Mouse (Mus musculus): ENCODE data around the gene Rhbdl1. TPM values are rescaled to one million over a fixed set of nuclear protein-coding genes. Genes with fewer than 3 reads are reported as not detected.

The Rhbdl1 gene
- 0.67 TPM for polyA plus RNA-seq (2012; fragmentation: generic; extraction: Trizol)

DNA sequence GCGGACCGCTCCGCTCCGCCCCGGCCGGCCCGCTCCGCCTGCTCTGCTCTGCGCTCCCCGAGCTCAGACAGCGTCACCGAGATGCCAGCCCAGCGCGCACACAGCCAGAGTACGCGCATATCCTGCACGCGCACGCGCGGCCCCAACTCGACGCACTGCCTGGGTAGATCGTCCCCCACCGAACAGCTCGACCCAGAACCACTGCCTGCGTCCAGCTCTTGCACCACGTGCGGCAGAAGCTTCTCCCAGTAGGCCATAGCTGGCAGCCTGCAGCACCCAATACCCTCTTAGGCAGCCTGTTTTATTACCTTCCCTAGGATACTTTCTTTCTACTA lies at the start of gene Rhbdl1:
Gene Rhbdl1, minus strand, starts transcription at position 220 of the 335 bp plus-strand sequence.
- Histone ChIP-seq H3K27me3 (ENCODE audit: control insufficient read depth, insufficient read depth, insufficient read length) (no peaks in the 10 kb centered on the region), H3K79me2 (ENCODE audit: control insufficient read depth, insufficient read depth) (peaks cover 17% of the 10 kb centered on the region), H3K36me3 (ENCODE audit: control insufficient read depth, insufficient read depth) (peaks cover 13% of the 10 kb centered on the region), H3K4me2 (ENCODE audit: low read depth) (no peak within 1 kb of the TSS), H3ac (ENCODE audit: control insufficient read depth, insufficient read length) (no peak within 1 kb of the TSS), H3K4me3 (no peak within 1 kb of the TSS)
- no peak for TF ChIP-seq CEBPB (IDR thresholded peaks at IDR 0.05; ENCODE audit: insufficient read depth, poor library complexity, severe bottlenecking)
- peak; percentile 88 for TF ChIP-seq POLR2AphosphoS2 (IDR thresholded peaks at IDR 0.05; ENCODE audit: insufficient read length, low read depth)
- no peak for TF ChIP-seq MYOD1 (IDR thresholded peaks at IDR 0.05; ENCODE audit: control insufficient read depth in 1 of 3, insufficient read length in 2 of 3, low read depth in 2 of 3)
- TF ChIP-seq POLR2A (IDR thresholded peaks at IDR 0.05; ENCODE audit: insufficient read length, low read depth): no peak

DNA sequence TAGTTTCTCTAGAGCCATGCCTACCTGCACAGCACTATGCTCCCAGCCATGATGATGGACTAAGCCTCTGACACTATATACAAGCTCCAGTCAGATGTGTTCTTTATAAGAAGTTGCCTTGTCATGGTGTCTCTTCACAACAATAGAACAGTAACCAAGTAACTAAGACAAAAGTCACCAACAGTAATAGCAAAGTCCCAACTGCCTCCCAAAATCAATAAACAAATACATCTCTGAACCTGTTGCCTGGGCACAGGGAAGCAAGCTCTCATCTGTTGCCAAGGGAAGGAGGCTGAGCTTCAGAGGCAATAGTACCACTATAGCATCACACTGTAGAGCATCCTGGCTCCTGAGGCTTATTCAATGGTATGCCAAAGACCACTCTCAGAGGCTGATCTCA lies 49.7 kb upstream of the Rhbdl1 start:
- Histone ChIP-seq H3K79me2 (ENCODE audit: control insufficient read depth, insufficient read depth) (no peaks in the 10 kb centered on the region), H3K4me3 (no peak overlapping the region), H3K4me2 (ENCODE audit: low read depth) (no peak overlapping the region), H3K36me3 (ENCODE audit: control insufficient read depth, insufficient read depth) (peaks cover 8% of the 10 kb centered on the region), H3K27me3 (ENCODE audit: control insufficient read depth, insufficient read depth, insufficient read length) (no peaks in the 10 kb centered on the region), H3ac (ENCODE audit: control insufficient read depth, insufficient read length) (no peak overlapping the region)
- TF ChIP-seq SRF (IDR thresholded peaks at IDR 0.05; ENCODE audit: control insufficient read depth, insufficient read length, low read depth) (no peak), MYOG (IDR thresholded peaks at IDR 0.05; ENCODE audit: control insufficient read depth in 1 of 3, insufficient read depth in 1 of 3, insufficient read length in 2 of 3, low read depth in 2 of 3) (no peak), TCF3 (IDR thresholded peaks at IDR 0.05; ENCODE audit: insufficient read length, low read depth) (no peak), POLR2A (IDR thresholded peaks at IDR 0.05; ENCODE audit: insufficient read length, low read depth) (no peak), TCF12 (IDR thresholded peaks at IDR 0.05; ENCODE audit: insufficient read depth, poor library complexity, severe bottlenecking) (no peak)

DNA sequence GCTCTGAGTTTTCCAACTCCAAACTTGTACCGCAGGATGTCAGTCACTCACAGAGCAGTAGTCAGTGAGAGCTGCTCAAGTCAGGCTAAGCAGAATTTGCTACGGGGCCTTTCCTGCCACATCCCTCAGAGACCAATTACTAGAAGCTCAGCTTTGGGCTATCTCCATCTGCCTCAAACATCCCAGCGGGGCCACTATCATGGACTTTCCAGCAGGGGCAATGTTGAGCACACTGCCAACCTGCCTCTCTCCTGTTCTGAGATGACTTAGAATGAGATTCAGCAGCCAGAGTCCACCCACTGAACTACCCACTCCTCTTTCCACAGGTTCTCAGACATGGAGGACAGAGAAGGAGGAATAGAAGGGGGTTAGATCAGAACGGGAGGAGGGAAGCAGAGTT lies 48.5 kb upstream of the Rhbdl1 start:
- no peak overlapping the region for H3ac ChIP-seq (ENCODE audit: control insufficient read depth, insufficient read length)
- no peak for TF ChIP-seq CEBPB (IDR thresholded peaks at IDR 0.05; ENCODE audit: insufficient read depth, poor library complexity, severe bottlenecking)
- TF ChIP-seq MYOG (IDR thresholded peaks at IDR 0.05; ENCODE audit: control insufficient read depth in 1 of 3, insufficient read depth in 1 of 3, insufficient read length in 2 of 3, low read depth in 2 of 3): no peak
- TF ChIP-seq REST (IDR thresholded peaks at IDR 0.05; ENCODE audit: insufficient read depth, insufficient read length): no peak
- TF ChIP-seq POLR2AphosphoS2 (IDR thresholded peaks at IDR 0.05; ENCODE audit: insufficient read length, low read depth): no peak
- no peak for TF ChIP-seq TCF12 (IDR thresholded peaks at IDR 0.05; ENCODE audit: insufficient read depth, poor library complexity, severe bottlenecking)
- no peak for TF ChIP-seq POLR2A (IDR thresholded peaks at IDR 0.05; ENCODE audit: insufficient read length, low read depth)
- TF ChIP-seq MYOD1 (IDR thresholded peaks at IDR 0.05; ENCODE audit: control insufficient read depth in 1 of 3, insufficient read length in 2 of 3, low read depth in 2 of 3): no peak
- TF ChIP-seq SRF (IDR thresholded peaks at IDR 0.05; ENCODE audit: control insufficient read depth, insufficient read length, low read depth): no peak
- TF ChIP-seq E2F4 (IDR thresholded peaks at IDR 0.05; ENCODE audit: insufficient read depth): no peak
- TF ChIP-seq USF1 (IDR thresholded peaks at IDR 0.05; ENCODE audit: low read depth): no peak
- no peak for TF ChIP-seq TCF3 (IDR thresholded peaks at IDR 0.05; ENCODE audit: insufficient read length, low read depth)
- TF ChIP-seq MAX (IDR thresholded peaks at IDR 0.05; ENCODE audit: low read depth): no peak
- H3K27me3 ChIP-seq (ENCODE audit: control insufficient read depth, insufficient read depth, insufficient read length): no peaks in the 10 kb centered on the region
- H3K4me3 ChIP-seq: no peak overlapping the region
- H3K36me3 ChIP-seq (ENCODE audit: control insufficient read depth, insufficient read depth): peaks cover 8% of the 10 kb centered on the region
- no peaks in the 10 kb centered on the region for H3K79me2 ChIP-seq (ENCODE audit: control insufficient read depth, insufficient read depth)
- no peak overlapping the region for H3K4me2 ChIP-seq (ENCODE audit: low read depth)

DNA sequence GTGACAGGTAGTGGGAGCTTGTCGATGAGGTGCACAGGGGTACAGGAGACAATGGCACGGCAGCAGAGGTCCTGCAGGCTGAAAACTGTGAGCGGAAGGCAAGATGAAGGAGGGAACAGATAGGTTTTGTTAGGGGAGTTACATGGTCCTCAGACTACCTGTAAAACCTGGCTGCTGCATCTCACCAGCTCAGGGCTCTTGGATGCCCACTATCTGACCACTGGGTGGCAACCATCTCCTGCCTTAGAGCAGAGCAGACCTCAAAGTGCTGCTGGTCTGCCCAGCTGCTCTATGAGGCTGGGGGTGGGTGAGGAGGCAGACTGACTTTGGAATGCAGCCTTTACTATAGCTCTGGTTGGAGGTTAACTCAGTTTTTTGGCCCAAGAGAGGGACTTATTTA lies 46.7 kb upstream of the Rhbdl1 start:
- TF ChIP-seq USF1 (IDR thresholded peaks at IDR 0.05; ENCODE audit: low read depth) (no peak), MAX (IDR thresholded peaks at IDR 0.05; ENCODE audit: low read depth) (no peak), MYOG (IDR thresholded peaks at IDR 0.05; ENCODE audit: control insufficient read depth in 1 of 3, insufficient read depth in 1 of 3, insufficient read length in 2 of 3, low read depth in 2 of 3) (no peak), CEBPB (IDR thresholded peaks at IDR 0.05; ENCODE audit: insufficient read depth, poor library complexity, severe bottlenecking) (no peak), E2F4 (IDR thresholded peaks at IDR 0.05; ENCODE audit: insufficient read depth) (no peak), MYOD1 (IDR thresholded peaks at IDR 0.05; ENCODE audit: control insufficient read depth in 1 of 3, insufficient read length in 2 of 3, low read depth in 2 of 3) (no peak), POLR2AphosphoS2 (IDR thresholded peaks at IDR 0.05; ENCODE audit: insufficient read length, low read depth) (peak; percentile 27), POLR2A (IDR thresholded peaks at IDR 0.05; ENCODE audit: insufficient read length, low read depth) (no peak), REST (IDR thresholded peaks at IDR 0.05; ENCODE audit: insufficient read depth, insufficient read length) (no peak)

DNA sequence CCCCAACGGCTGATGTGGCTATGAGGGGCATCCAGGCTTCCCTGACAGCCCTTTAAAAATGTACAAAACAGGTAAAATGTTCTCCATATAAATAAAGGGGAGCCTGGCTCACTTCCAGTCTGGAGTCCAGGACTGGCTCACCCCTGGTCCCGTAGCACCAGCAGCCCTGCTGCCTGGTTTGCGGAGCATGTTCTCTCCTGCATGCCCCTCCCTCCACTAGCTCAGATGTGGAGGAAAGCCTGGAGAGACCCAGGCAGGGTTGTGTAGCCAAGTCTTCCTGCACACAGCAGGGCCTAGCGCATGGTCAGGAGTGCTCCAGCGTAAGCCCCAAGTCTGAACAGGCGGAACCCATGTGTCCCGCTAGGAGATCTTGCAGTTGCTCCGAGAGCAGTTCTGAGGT lies 46.2 kb upstream of the Rhbdl1 start:
- no peaks in the 10 kb centered on the region for H3K27me3 ChIP-seq (ENCODE audit: control insufficient read depth, insufficient read depth, insufficient read length)
- no peaks in the 10 kb centered on the region for H3K36me3 ChIP-seq (ENCODE audit: control insufficient read depth, insufficient read depth)

More for the DNA sequence above, 46.7 kb upstream of the Rhbdl1 start:
- Histone ChIP-seq H3K27me3 (ENCODE audit: control insufficient read depth, insufficient read depth, insufficient read length) (no peaks in the 10 kb centered on the region), H3K4me2 (ENCODE audit: low read depth) (no peak overlapping the region), H3K79me2 (ENCODE audit: control insufficient read depth, insufficient read depth) (no peaks in the 10 kb centered on the region), H3ac (ENCODE audit: control insufficient read depth, insufficient read length) (no peak overlapping the region), H3K4me3 (no peak overlapping the region), H3K36me3 (ENCODE audit: control insufficient read depth, insufficient read depth) (no peaks in the 10 kb centered on the region)

More for the DNA sequence above, 46.2 kb upstream of the Rhbdl1 start:
- no peak overlapping the region for H3K4me2 ChIP-seq (ENCODE audit: low read depth)
- H3K4me3 ChIP-seq: no peak overlapping the region
- no peak for TF ChIP-seq REST (IDR thresholded peaks at IDR 0.05; ENCODE audit: insufficient read depth, insufficient read length)
- TF ChIP-seq E2F4 (IDR thresholded peaks at IDR 0.05; ENCODE audit: insufficient read depth): no peak
- no peak for TF ChIP-seq TCF12 (IDR thresholded peaks at IDR 0.05; ENCODE audit: insufficient read depth, poor library complexity, severe bottlenecking)
- TF ChIP-seq USF1 (IDR thresholded peaks at IDR 0.05; ENCODE audit: low read depth): no peak
- TF ChIP-seq MYOG (IDR thresholded peaks at IDR 0.05; ENCODE audit: control insufficient read depth in 1 of 3, insufficient read depth in 1 of 3, insufficient read length in 2 of 3, low read depth in 2 of 3): no peak
- TF ChIP-seq POLR2A (IDR thresholded peaks at IDR 0.05; ENCODE audit: insufficient read length, low read depth): no peak
- TF ChIP-seq SRF (IDR thresholded peaks at IDR 0.05; ENCODE audit: control insufficient read depth, insufficient read length, low read depth): no peak
- TF ChIP-seq CEBPB (IDR thresholded peaks at IDR 0.05; ENCODE audit: insufficient read depth, poor library complexity, severe bottlenecking): no peak
- TF ChIP-seq MYOD1 (IDR thresholded peaks at IDR 0.05; ENCODE audit: control insufficient read depth in 1 of 3, insufficient read length in 2 of 3, low read depth in 2 of 3): no peak
- no peak for TF ChIP-seq POLR2AphosphoS2 (IDR thresholded peaks at IDR 0.05; ENCODE audit: insufficient read length, low read depth)
- TF ChIP-seq TCF3 (IDR thresholded peaks at IDR 0.05; ENCODE audit: insufficient read length, low read depth): no peak
- TF ChIP-seq MAX (IDR thresholded peaks at IDR 0.05; ENCODE audit: low read depth): no peak
- H3ac ChIP-seq (ENCODE audit: control insufficient read depth, insufficient read length): no peak overlapping the region
- no peaks in the 10 kb centered on the region for H3K79me2 ChIP-seq (ENCODE audit: control insufficient read depth, insufficient read depth)
